Mouse (Mus musculus) gastrocnemius, postnatal 14 days (tissue): Measurements from ENCODE around the gene Hal. TPM values are rescaled to one million over a fixed set of nuclear protein-coding genes. Genes with fewer than 3 reads are reported as not detected.
"Not testable (repeated sequence)": the region's sequence is repeated elsewhere in the genome, so short reads cannot be mapped to it uniquely, and the experiment has no call there.

ENCODE experiments used
- DNase-seq: peaks from one replicate; pipeline ENCODE4 v3.0.0; 2021; ENCODE audit warnings: mixed read lengths
- intact Hi-C: fragments of 180-260 bp; cut with DNase I; formaldehyde crosslinking; loops from one replicate; pipeline ENCODE4 v1.15.1; 2025; ENCODE audit warnings: low total_unique reads
- total RNA-seq, 2 experiments: library from RNA; stranded (reverse); gene quantifications; 2 replicates each; pipeline ENCODE4 v1.2.3; 2021

Gene Hal
- total RNA-seq, 2 experiments from 2014 or later, result 0.16 TPM; not detected in 1

GRCm38 (mm10) chr10:93548991-93549390 lies 60.4 kb downstream of the Hal start:
- intact Hi-C loops, result loop anchor here (5.0 to 10.0 kb wide), 3 partner anchors 62 to 494 kb away; partner anchors contain the start of gene Hal
- DNase-seq, result peak; percentile 67

GRCm38 (mm10) chr10:93549821-93550220 lies 61.3 kb downstream of the Hal start:
- intact Hi-C loops, result loop anchor here (5.0 to 10.0 kb wide), 3 partner anchors 63 to 495 kb away; partner anchors contain the start of gene Hal
- no peak for DNase-seq

GRCm38 (mm10) chr10:93552596-93552995 lies 64.0 kb downstream of the Hal start:
- intact Hi-C loops, result no loop called here
- no peak for DNase-seq

GRCm38 (mm10) chr10:93557971-93558370 lies 69.4 kb downstream of the Hal start:
- intact Hi-C loops, DNase-seq: not testable (repeated sequence)

DNA sequence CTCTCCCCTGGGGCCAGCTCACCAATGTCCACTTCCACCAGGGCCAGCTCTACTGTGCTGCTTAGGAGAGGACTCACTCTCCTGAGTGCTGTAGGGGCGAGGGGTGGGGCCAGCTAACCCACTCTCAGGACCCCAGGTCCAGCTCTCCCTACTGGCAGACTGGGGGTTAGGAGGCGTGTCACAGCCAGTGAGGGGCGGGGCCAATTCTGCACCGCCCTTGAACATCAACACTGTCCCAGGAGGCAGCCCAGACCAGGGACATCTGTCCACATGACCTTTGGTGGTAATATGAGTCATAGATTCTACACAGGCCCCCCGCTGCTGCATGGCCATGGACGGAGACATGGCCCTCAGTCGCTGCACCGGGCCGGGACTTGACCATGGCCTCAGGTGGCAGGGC lies 71.2 kb downstream of the Hal start:
- no peak for DNase-seq
- intact Hi-C loops, result no loop called here

- intact Hi-C loops, result no loop called here
- DNase-seq, result no peak
These were observed 76.0 kb downstream of the Hal start for GRCm38 (mm10) chr10:93564518-93565090.

GRCm38 (mm10) chr10:93567066-93567465 lies 78.5 kb downstream of the Hal start:
- no peak for DNase-seq
- intact Hi-C loops, result no loop called here

- no peak for DNase-seq
- intact Hi-C loops, result no loop called here
These were observed 79.4 kb downstream of the Hal start for GRCm38 (mm10) chr10:93567841-93568566.

GRCm38 (mm10) chr10:93568671-93569070 lies 80.1 kb downstream of the Hal start:
- DNase-seq, result no peak
- intact Hi-C loops, result no loop called here

Other genes with a start within 250 kb of the Hal start
- 10 to 100 TPM; 31.7 to 32.9 TPM for gene Elk3, start 177.6 kb upstream of the Hal start, total RNA-seq
- 10 to 100 TPM; 24.9 to 29.9 TPM for gene Lta4h, start 35.4 kb upstream of the Hal start, total RNA-seq
- gene Amdhd1, start 51.3 kb downstream of the Hal start, total RNA-seq, result not detected
- gene Ccdc38, start 51.9 kb downstream of the Hal start, total RNA-seq, result not detected
- gene Snrpf, start 100.9 kb downstream of the Hal start, total RNA-seq, result 10 to 100 TPM in 1 of 2 experiments, 1 to 10 TPM in 1; 9.9 to 10.4 TPM
- 1 to 10 TPM; 8.9 to 9.3 TPM for gene Ntn4, start 151.9 kb downstream of the Hal start, total RNA-seq